Mouse (Mus musculus) forebrain, embryonic 13.5 days (tissue): ENCODE measurements around the gene Gcc2. TPM values are rescaled to one million over a fixed set of nuclear protein-coding genes. Genes with fewer than 3 reads are reported as not detected.
"Not testable (repeated sequence)": the region's sequence is repeated elsewhere in the genome, so short reads cannot be mapped to it uniquely, and the experiment has no call there.

Experiments
- ATAC-seq: fragments of 200-750 bp; cut with Nextera tagmentation; 2 replicates; pipeline ENCODE4 v1.8.0; 2017
- H3K27ac ChIP-seq: fragments of 300-500 bp; sonication (generic); 2 replicates; pipeline ENCODE4 v1.5.1; 2015; ENCODE audit warnings: inconsistent platforms, mild to moderate bottlenecking, moderate library complexity
- H3K27me3 ChIP-seq: fragments of 300-500 bp; sonication (generic); 2 replicates; pipeline ENCODE4 v1.6.1; 2015; ENCODE audit warnings: mild to moderate bottlenecking, inconsistent platforms
- H3K36me3 ChIP-seq: fragments of 300-500 bp; sonication (generic); 2 replicates; pipeline ENCODE4 v1.6.1; 2015; ENCODE audit warnings: mild to moderate bottlenecking, inconsistent platforms; ENCODE audit not compliant: poor library complexity, severe bottlenecking
- H3K4me1 ChIP-seq: fragments of 300-500 bp; sonication (generic); 2 replicates; pipeline ENCODE4 v1.6.1; 2015; ENCODE audit warnings: inconsistent platforms
- H3K4me2 ChIP-seq: fragments of 300-500 bp; sonication (generic); 2 replicates; pipeline ENCODE4 v1.6.1; 2015; ENCODE audit warnings: inconsistent platforms, mild to moderate bottlenecking, moderate library complexity
- H3K4me3 ChIP-seq: fragments of 300-500 bp; sonication (generic); 2 replicates; pipeline ENCODE4 v1.5.1; 2015; ENCODE audit warnings: mild to moderate bottlenecking, inconsistent platforms
- H3K9ac ChIP-seq: fragments of 300-500 bp; sonication (generic); 2 replicates; pipeline ENCODE4 v1.6.1; 2015; ENCODE audit warnings: mild to moderate bottlenecking, inconsistent platforms
- H3K9me3 ChIP-seq: fragments of 300-500 bp; sonication (generic); replicated peaks from 2 replicates; pipeline ENCODE4 v1.6.1; 2016; ENCODE audit warnings: inconsistent platforms
- WGBS: fragments of 180-500 bp; shearing (Covaris S2); methylation state at CpG from one replicate; pipeline ENCODE4 v1.1.7; 2015; 5-methylcytosine and 5-hydroxymethylcytosine counted together
- polyA plus RNA-seq: library from polyadenylated mRNA; unstranded; fragments of >200 nt; fragmentation: Nextera tagmentation; extraction: Ambion mirVana; gene quantifications from 2 replicates; pipeline ENCODE4 v1.2.1, GENCODE M21; 2015

The Gcc2 gene
- polyA plus RNA-seq, 1 experiment from 2014 or later, result 86.7 TPM

DNA sequence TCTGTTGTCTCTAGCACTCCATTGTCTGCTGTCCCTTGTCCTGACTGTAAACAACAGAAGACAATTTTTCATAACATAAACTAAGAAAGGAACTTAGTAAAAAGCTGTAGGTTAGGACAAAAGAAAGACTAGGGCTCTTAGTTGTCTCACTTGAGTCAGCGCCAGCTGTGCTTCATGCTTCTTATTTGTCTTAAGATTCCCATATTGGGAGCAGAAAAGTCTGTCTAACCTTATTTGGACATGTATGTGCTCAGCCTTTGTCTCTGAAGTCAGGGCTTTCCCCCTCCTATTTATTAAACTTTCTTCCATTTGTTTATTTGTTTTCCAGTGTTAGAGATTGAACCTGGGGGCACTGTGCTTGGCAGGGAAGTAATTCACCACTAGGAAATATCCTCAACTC is 80.9 kb downstream of the Gcc2 start:
- 86% methylated on average over 1 of the region's 1 CpGs for WGBS
- H3K4me1 ChIP-seq, result peaks cover 6% of the 10 kb centered on the region
- no peak overlapping the region for H3K4me3 ChIP-seq
- H3K27ac ChIP-seq, result no peak overlapping the region
- H3K27me3 ChIP-seq, result no peaks in the 10 kb centered on the region
- no peaks in the 10 kb centered on the region for H3K9me3 ChIP-seq
- no peak for ATAC-seq
- no peak overlapping the region for H3K4me2 ChIP-seq
- H3K36me3 ChIP-seq, result no peaks in the 10 kb centered on the region
- H3K9ac ChIP-seq, result no peak overlapping the region

DNA sequence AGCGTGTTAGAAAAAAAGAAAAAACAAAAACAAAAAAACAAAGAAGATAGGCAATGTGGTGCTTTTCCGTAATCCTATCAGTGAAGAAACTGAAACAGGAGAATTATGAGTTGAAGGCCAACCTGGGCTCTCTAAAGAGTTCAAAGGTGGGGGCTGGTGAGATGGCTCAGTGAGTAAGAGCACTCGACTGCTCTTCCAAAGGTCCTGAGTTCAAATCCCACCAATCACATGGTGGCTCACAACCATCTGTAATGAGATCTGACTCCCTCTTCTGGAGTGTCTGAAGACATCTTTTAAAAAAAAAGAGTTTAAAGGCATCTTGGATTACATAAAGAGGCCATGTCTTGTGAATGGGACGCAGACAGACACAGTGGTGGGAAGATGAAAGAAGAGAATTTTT is 81.8 kb downstream of the Gcc2 start:
- not testable (repeated sequence) for H3K36me3 ChIP-seq, H3K4me2 ChIP-seq, ATAC-seq, H3K9me3 ChIP-seq, H3K27ac ChIP-seq, H3K4me3 ChIP-seq, H3K4me1 ChIP-seq, H3K27me3 ChIP-seq, H3K9ac ChIP-seq
- WGBS, result 93% methylated on average over 4 of the region's 4 CpGs

GRCm38 (mm10) chr10:58338590-58338989 is 83.3 kb downstream of the Gcc2 start:
- H3K9me3 ChIP-seq, result no peaks in the 10 kb centered on the region; the same call in 1 of the 2 replicates
- H3K4me1 ChIP-seq, result peaks cover 6% of the 10 kb centered on the region
- H3K4me3 ChIP-seq, result no peak overlapping the region
- 68% methylated on average over 1 of the region's 1 CpGs for WGBS
- no peak for ATAC-seq
- no peak overlapping the region for H3K27ac ChIP-seq
- no peaks in the 10 kb centered on the region for H3K27me3 ChIP-seq
- no peak overlapping the region for H3K9ac ChIP-seq
- H3K4me2 ChIP-seq, result no peak overlapping the region
- H3K36me3 ChIP-seq, result 0 out of 2 replicates have a peak, but pooled peaks cover 6% of the 10 kb centered on the region

DNA sequence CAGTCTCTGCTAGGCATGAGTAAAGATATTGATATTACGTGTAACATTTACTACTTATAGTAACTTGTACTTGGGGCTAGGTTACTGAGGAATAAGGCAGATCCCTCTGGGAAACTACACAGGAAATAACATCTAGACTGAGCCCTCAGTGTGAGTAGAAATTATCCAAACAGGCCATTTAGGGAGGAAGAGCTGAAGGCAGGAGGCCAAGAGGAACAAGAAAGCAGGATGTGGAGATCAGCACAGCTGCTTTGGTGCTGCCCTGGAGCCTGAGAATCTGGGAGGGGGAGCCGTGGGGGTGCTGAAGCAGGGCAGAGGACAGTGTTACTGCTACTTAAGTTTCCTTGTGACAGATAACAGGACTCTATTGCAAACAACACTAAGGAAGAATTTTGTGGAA is 86.4 kb downstream of the Gcc2 start:
- H3K4me3 ChIP-seq, result no peak overlapping the region
- H3K4me2 ChIP-seq, result no peak overlapping the region
- WGBS, result 89% methylated on average over 2 of the region's 2 CpGs
- no peaks in the 10 kb centered on the region for H3K27me3 ChIP-seq
- no peaks in the 10 kb centered on the region; the same call in none of the 2 replicates for H3K9me3 ChIP-seq
- H3K36me3 ChIP-seq, result 0 out of 2 replicates have a peak, but pooled peaks cover 12% of the 10 kb centered on the region
- H3K9ac ChIP-seq, result no peak overlapping the region
- peaks cover 6% of the 10 kb centered on the region for H3K4me1 ChIP-seq
- ATAC-seq, result no peak
- H3K27ac ChIP-seq, result no peak overlapping the region

GRCm38 (mm10) chr10:58342199-58342598 is 86.9 kb downstream of the Gcc2 start:
- H3K9me3 ChIP-seq, result no peaks in the 10 kb centered on the region; the same call in none of the 2 replicates
- WGBS, result 94% methylated on average over 2 of the region's 2 CpGs
- 0 out of 2 replicates have a peak, but pooled peaks cover 12% of the 10 kb centered on the region for H3K36me3 ChIP-seq
- H3K4me2 ChIP-seq, result no peak overlapping the region
- H3K4me1 ChIP-seq, result peaks cover 6% of the 10 kb centered on the region
- no peak for ATAC-seq
- no peak overlapping the region for H3K4me3 ChIP-seq
- no peak overlapping the region for H3K27ac ChIP-seq
- no peak overlapping the region for H3K9ac ChIP-seq
- no peaks in the 10 kb centered on the region for H3K27me3 ChIP-seq

DNA sequence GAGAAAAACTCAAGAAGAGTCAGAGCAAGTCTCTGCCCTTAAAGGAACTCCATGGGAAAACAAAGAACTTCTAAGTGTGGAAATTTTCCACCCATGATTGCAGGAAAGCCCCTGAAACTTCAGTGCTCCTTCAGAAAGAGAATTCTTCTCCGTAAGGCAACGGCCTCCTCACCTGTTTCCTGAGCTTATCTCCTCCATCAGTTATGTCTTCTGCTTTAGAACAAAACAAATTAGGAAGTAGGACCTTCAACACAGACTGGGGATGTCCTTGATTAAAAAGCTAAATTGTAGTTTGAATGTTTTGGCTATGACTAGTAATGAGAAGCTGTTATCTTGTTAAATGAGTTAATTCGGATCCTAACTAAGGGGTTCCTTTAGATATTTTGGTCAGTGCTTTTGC is 88.3 kb downstream of the Gcc2 start:
- Histone ChIP-seq H3K9ac (no peak overlapping the region), H3K27ac (no peak overlapping the region), H3K27me3 (no peaks in the 10 kb centered on the region), H3K4me2 (no peak overlapping the region), H3K9me3 (no peaks in the 10 kb centered on the region; the same call in none of the 2 replicates), H3K4me1 (no peaks in the 10 kb centered on the region), H3K4me3 (no peak overlapping the region), H3K36me3 (peaks cover 16% of the 10 kb centered on the region; the same call in 1 of the 2 replicates)
- no peak for ATAC-seq
- WGBS, result 99% methylated on average over 3 of the region's 3 CpGs

DNA sequence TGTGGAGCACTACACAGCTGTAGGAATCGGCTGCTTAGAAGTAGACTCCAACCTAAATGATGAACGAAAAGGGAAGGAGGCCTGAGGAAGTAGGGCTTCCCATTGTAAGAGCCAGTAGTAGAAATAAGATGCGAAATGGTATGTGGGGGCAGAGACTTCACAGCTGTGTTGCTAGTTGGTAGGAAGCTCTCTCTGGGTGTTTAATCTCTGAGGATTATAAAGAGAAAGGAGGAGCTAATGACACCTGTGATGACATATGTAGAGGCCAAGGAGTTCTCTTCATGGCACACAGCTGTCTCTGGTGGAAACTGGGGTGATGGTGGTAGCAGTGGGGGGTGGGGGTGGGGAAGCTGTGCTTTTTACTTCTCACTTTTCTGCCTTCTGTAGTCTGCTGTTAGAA is 95.3 kb downstream of the Gcc2 start:
- H3K9ac ChIP-seq, result no peak overlapping the region
- no peak for ATAC-seq
- H3K4me3 ChIP-seq, result no peak overlapping the region
- peaks cover 4% of the 10 kb centered on the region; the same call in 1 of the 2 replicates for H3K36me3 ChIP-seq
- H3K27me3 ChIP-seq, result no peaks in the 10 kb centered on the region
- H3K27ac ChIP-seq, result no peak overlapping the region
- no peak overlapping the region for H3K4me2 ChIP-seq
- 87% methylated on average over 3 of the region's 3 CpGs for WGBS
- peaks cover 5% of the 10 kb centered on the region; the same call in 1 of the 2 replicates for H3K4me1 ChIP-seq
- no peaks in the 10 kb centered on the region for H3K9me3 ChIP-seq

DNA sequence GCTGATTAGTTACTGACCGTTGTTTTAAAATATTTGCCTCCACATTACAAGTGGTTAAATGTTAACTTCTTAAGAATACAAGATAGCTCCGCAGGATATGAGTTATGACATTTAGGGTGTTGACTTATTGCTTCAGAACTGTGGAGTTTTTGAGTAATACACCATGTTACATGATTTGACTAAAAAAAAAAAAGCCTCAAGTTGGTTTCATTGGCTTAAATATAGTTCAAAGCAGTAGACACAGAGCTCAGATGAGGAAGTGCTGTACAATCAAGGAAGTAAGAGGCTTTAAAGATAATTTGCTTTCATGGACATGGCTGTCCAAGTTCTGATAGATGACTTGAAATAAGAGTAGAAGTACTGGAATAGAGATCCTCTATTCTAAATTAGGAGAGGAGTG is 96.4 kb downstream of the Gcc2 start:
- Histone ChIP-seq H3K9me3 (no peaks in the 10 kb centered on the region), H3K4me1 (peaks cover 5% of the 10 kb centered on the region; the same call in 1 of the 2 replicates), H3K27me3 (no peaks in the 10 kb centered on the region), H3K36me3 (peaks cover 4% of the 10 kb centered on the region; the same call in 1 of the 2 replicates), H3K27ac (no peak overlapping the region), H3K4me3 (no peak overlapping the region), H3K9ac (no peak overlapping the region), H3K4me2 (no peak overlapping the region)
- no peak for ATAC-seq
- WGBS, result 96% methylated on average over 2 of the region's 2 CpGs

- WGBS, result 65% methylated on average over 3 of the region's 3 CpGs
- no peak for ATAC-seq
- Histone ChIP-seq H3K36me3 (peaks cover 4% of the 10 kb centered on the region; the same call in 1 of the 2 replicates), H3K4me3 (no peak overlapping the region), H3K4me2 (no peak overlapping the region), H3K9me3 (no peaks in the 10 kb centered on the region), H3K27ac (no peak overlapping the region), H3K9ac (no peak overlapping the region), H3K4me1 (peaks cover 5% of the 10 kb centered on the region; the same call in 1 of the 2 replicates), H3K27me3 (no peaks in the 10 kb centered on the region)
Measured at GRCm38 (mm10) chr10:58352364-58352763, 97.1 kb downstream of the Gcc2 start.

GRCm38 (mm10) chr10:58354561-58354960 is 99.3 kb downstream of the Gcc2 start:
- Histone ChIP-seq H3K36me3 (no peaks in the 10 kb centered on the region), H3K27me3 (no peaks in the 10 kb centered on the region), H3K4me1 (peaks cover 5% of the 10 kb centered on the region; the same call in 1 of the 2 replicates), H3K4me3 (no peak overlapping the region), H3K27ac (no peak overlapping the region), H3K9me3 (no peaks in the 10 kb centered on the region), H3K9ac (no peak overlapping the region), H3K4me2 (no peak overlapping the region)
- WGBS, result 21% methylated on average over 3 of the region's 3 CpGs
- no peak for ATAC-seq

Other genes starting within 250 kb of the Gcc2 start
- gene AW822073, start 30.6 kb upstream of the Gcc2 start, polyA plus RNA-seq, result not detected in 2 replicates
- gene Duxf3, start 22.8 kb upstream of the Gcc2 start, polyA plus RNA-seq, result not detected in 2 replicates
- gene Gm4981, start 18.8 kb upstream of the Gcc2 start, polyA plus RNA-seq, result not detected in 2 replicates
- 82.4 and 83.0 TPM in 2 replicates for gene Lims1, start 68.0 kb downstream of the Gcc2 start, polyA plus RNA-seq
- 20.2 and 23.3 TPM in 2 replicates for gene Ranbp2, start 191.4 kb downstream of the Gcc2 start, polyA plus RNA-seq
- gene Ccdc138, start 242.5 kb downstream of the Gcc2 start, polyA plus RNA-seq, result 13.7 and 15.3 TPM in 2 replicates